Mouse (Mus musculus) small intestine, adult 2 months (tissue): Measurements from ENCODE around the gene Pnkp.

Experiments used
- CTCF ChIP-seq: fragments of 200-500 bp; IDR thresholded peaks from 2 replicates; pipeline ENCODE4 v1.5.1; 2012; ENCODE audit warnings: low read depth, mild to moderate bottlenecking, control low read depth, inconsistent platforms, low read length, moderate library complexity, mixed read lengths; ENCODE audit not compliant: insufficient replicate concordance, insufficient read length; ENCODE audit errors: extremely low read depth
- POLR2A ChIP-seq: fragments of 200-500 bp; IDR thresholded peaks from 2 replicates; pipeline ENCODE4 v1.6.1; 2012; ENCODE audit warnings: low read depth, mild to moderate bottlenecking, control low read depth, inconsistent platforms, low read length, moderate library complexity

DNA sequence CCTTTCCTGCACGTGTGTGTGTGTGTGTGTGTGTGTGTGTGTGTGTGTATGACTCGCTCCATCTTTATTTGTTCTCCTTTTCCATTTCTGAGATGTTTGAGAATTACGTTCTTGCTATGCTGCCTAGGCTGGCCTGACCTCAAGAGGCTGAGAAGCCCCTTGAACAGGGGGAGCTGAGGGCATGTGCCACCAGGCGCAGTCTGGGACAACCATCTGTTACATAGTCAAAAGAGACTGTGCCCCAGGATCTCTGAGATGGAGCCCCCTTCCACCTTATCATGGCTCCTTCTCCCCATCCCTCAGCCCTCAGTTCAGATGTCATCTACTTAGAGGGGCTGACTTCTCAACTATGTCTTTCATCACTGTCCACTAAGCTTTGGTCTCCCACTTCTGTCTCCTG, 42.5 kb upstream of the Pnkp start:
- TF ChIP-seq POLR2A (no peak), CTCF (no peak)
